Mouse (Mus musculus) limb, embryonic 13.5 days (tissue): ENCODE measurements around the gene Vps50. TPM values are rescaled to one million over a fixed set of nuclear protein-coding genes. Genes with fewer than 3 reads are reported as not detected.

ENCODE experiments used
- ATAC-seq: fragments of 200-750 bp; cut with Nextera tagmentation; 2 replicates; pipeline ENCODE4 v1.8.0; 2017; ENCODE audit warnings: low read depth, moderate number of reproducible peaks, moderate TSS enrichment; ENCODE audit not compliant: low FRiP score
- H3K27ac ChIP-seq: fragments of 300-500 bp; sonication (generic); 2 replicates; pipeline ENCODE4 v1.5.1; 2015; ENCODE audit warnings: inconsistent platforms, mild to moderate bottlenecking, moderate library complexity
- H3K27me3 ChIP-seq: fragments of 300-500 bp; sonication (generic); 2 replicates; pipeline ENCODE4 v1.6.1; 2015; ENCODE audit warnings: mild to moderate bottlenecking, inconsistent platforms
- H3K36me3 ChIP-seq: fragments of 300-500 bp; sonication (generic); 2 replicates; pipeline ENCODE4 v1.6.1; 2015; ENCODE audit warnings: inconsistent platforms, mild to moderate bottlenecking, moderate library complexity
- H3K4me1 ChIP-seq: fragments of 300-500 bp; sonication (generic); 2 replicates; pipeline ENCODE4 v1.6.1; 2015; ENCODE audit warnings: inconsistent platforms
- H3K4me2 ChIP-seq: fragments of 300-500 bp; sonication (generic); replicated peaks from 2 replicates; pipeline ENCODE4 v1.6.1; 2015; ENCODE audit warnings: inconsistent platforms, mild to moderate bottlenecking, moderate library complexity
- H3K4me3 ChIP-seq: fragments of 300-500 bp; sonication (generic); 2 replicates; pipeline ENCODE4 v1.5.1; 2015; ENCODE audit warnings: moderate library complexity, mild to moderate bottlenecking, inconsistent platforms
- H3K9ac ChIP-seq: fragments of 300-500 bp; sonication (generic); 2 replicates; pipeline ENCODE4 v1.6.1; 2015; ENCODE audit warnings: mild to moderate bottlenecking, inconsistent platforms
- H3K9me3 ChIP-seq: fragments of 300-500 bp; sonication (generic); 2 replicates; pipeline ENCODE4 v1.6.1; 2016; ENCODE audit warnings: inconsistent platforms
- WGBS: fragments of 180-500 bp; shearing (Covaris S2); methylation state at CpG from one replicate; pipeline ENCODE4 v1.1.7; 2015; 5-methylcytosine and 5-hydroxymethylcytosine counted together
- polyA plus RNA-seq: library from polyadenylated mRNA; unstranded; fragments of >200 nt; fragmentation: Nextera tagmentation; extraction: Ambion mirVana; gene quantifications from 2 replicates; pipeline ENCODE4 v1.2.1, GENCODE M21; 2015

Gene Vps50
- 32.5 and 34.0 TPM in 2 replicates for polyA plus RNA-seq

DNA sequence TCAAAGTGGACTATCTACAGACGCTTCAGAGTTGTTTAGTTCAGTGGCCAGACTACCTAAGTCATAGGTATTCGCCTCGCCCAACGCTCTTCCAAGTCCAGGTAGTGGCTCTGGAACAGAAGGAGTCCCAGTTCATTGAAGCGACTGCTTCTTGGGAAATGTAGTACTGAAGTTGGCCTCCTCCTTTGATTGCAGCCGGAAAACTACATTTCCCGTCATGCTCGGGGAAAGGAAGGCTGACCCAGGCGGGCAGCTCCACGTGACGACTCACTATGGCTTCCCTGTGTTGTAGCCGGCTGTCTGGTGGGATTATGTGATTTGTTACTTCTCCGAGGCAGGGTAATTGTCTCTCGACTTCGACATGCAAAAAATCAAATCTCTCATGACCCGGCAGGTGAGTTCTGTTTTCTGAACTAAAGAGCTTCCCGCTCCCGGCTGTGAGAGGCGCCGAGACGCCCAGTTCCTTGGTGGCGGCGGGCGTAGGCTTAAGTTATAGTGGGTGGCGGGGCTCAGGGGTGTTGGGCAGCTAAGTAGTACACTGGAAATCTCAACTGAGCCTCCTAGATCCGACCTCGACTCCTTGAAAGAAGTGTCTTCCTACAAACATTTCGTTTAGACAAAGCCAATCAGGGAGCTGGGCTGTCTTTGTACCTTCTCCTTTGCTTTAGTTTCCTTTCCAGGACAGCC lies at the start of gene Vps50, which contains the start of gene Hepacam2:
Vps50 (plus strand) TSS at position 221 of the 687 bp plus-strand sequence.
Hepacam2 (minus strand) TSS at position 137 of the 687 bp plus-strand sequence.
- Histone ChIP-seq H3K36me3 (no peaks in the 10 kb centered on the region), H3K9me3 (no peaks in the 10 kb centered on the region), H3K4me2 (peak within 1 kb of the TSS; percentile 68), H3K4me3 (peak within 1 kb of the TSS; percentile 83), H3K27ac (no peak within 1 kb of the TSS), H3K27me3 (0 out of 2 replicates have a peak, but pooled peaks cover 2% of the 10 kb centered on the region), H3K9ac (peak within 1 kb of the TSS; percentile 78), H3K4me1 (peaks cover 3% of the 10 kb centered on the region; the same call in 1 of the 2 replicates)
- WGBS = 1% methylated on average over 28 of the region's 28 CpGs
- ATAC-seq = peak; percentile 99

DNA sequence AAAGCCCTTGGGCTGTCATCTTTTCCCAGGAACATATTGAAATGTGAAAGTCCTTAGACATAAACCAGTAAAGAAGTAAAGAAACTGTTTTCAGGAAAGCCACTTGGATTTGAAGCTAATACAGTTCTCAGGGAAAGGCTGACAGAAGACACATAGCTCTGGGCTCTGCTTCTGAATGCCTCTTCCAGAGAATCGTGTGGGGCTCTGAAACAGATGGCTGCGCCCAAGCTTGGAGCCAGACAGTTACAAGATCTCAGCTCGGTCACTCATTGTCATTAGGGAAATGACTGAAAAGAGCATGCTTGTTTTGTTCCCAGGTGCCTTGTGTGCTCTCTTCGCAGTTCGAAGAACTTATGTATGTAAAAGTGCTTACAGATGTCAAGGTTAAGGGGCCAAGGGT lies 43.8 kb upstream of the Vps50 start:
- Histone ChIP-seq H3K27ac (no peak overlapping the region), H3K4me3 (no peak overlapping the region), H3K9ac (no peak overlapping the region), H3K36me3 (no peaks in the 10 kb centered on the region), H3K4me1 (no peaks in the 10 kb centered on the region), H3K4me2 (no peak overlapping the region), H3K27me3 (no peaks in the 10 kb centered on the region), H3K9me3 (no peaks in the 10 kb centered on the region)
- WGBS = 28% methylated on average over 5 of the region's 5 CpGs
- no peak for ATAC-seq

GRCm38 (mm10) chr6:3455944-3456536 lies 42.1 kb upstream of the Vps50 start:
- no peak for ATAC-seq
- no peak overlapping the region for H3K9ac ChIP-seq
- no peaks in the 10 kb centered on the region for H3K27me3 ChIP-seq
- H3K9me3 ChIP-seq = no peaks in the 10 kb centered on the region
- no peak overlapping the region for H3K27ac ChIP-seq
- 63% methylated on average over 11 of the region's 11 CpGs for WGBS
- no peak overlapping the region for H3K4me3 ChIP-seq
- H3K4me2 ChIP-seq = no peak overlapping the region
- H3K4me1 ChIP-seq = no peaks in the 10 kb centered on the region
- H3K36me3 ChIP-seq = no peaks in the 10 kb centered on the region

GRCm38 (mm10) chr6:3463026-3463425 lies 35.2 kb upstream of the Vps50 start:
- no peaks in the 10 kb centered on the region for H3K27me3 ChIP-seq
- no peak for ATAC-seq
- H3K9ac ChIP-seq = no peak overlapping the region
- no peak overlapping the region for H3K4me2 ChIP-seq
- WGBS = 65% methylated on average over 6 of the region's 6 CpGs
- H3K4me3 ChIP-seq = no peak overlapping the region
- H3K4me1 ChIP-seq = no peaks in the 10 kb centered on the region
- H3K27ac ChIP-seq = no peak overlapping the region
- no peaks in the 10 kb centered on the region for H3K36me3 ChIP-seq
- no peaks in the 10 kb centered on the region for H3K9me3 ChIP-seq

DNA sequence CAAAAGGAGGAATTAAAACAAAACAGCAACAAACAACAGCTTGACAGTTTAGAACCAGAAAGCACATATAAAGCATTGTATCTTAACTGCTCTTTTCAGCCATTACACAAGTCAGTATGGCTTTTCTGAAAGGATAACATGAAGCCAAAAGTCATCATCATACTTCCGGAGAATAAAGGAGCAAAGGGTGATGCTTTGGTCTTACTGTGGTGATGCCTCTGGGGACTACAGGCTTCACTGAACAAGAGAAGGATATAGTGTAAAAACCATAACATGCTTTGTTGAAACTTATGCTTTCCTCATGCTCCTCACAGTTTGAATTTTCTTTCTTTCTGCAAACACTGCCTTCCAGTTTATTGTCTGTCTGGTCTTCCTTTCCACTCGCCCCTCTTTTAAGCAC lies 34.6 kb upstream of the Vps50 start:
- no peak for ATAC-seq
- Histone ChIP-seq H3K4me3 (no peak overlapping the region), H3K9me3 (no peaks in the 10 kb centered on the region), H3K36me3 (no peaks in the 10 kb centered on the region), H3K9ac (no peak overlapping the region), H3K27me3 (no peaks in the 10 kb centered on the region), H3K27ac (no peak overlapping the region), H3K4me1 (no peaks in the 10 kb centered on the region), H3K4me2 (no peak overlapping the region)
- WGBS = 65% methylated on average over 2 of the region's 2 CpGs

- 52% methylated on average over 1 of the region's 1 CpGs for WGBS
- Histone ChIP-seq H3K9ac (no peak overlapping the region), H3K27ac (no peak overlapping the region), H3K4me1 (no peaks in the 10 kb centered on the region), H3K36me3 (no peaks in the 10 kb centered on the region), H3K27me3 (no peaks in the 10 kb centered on the region), H3K4me2 (no peak overlapping the region), H3K4me3 (no peak overlapping the region), H3K9me3 (no peaks in the 10 kb centered on the region)
- no peak for ATAC-seq
These were observed 29.6 kb upstream of the Vps50 start for GRCm38 (mm10) chr6:3468627-3469026.

DNA sequence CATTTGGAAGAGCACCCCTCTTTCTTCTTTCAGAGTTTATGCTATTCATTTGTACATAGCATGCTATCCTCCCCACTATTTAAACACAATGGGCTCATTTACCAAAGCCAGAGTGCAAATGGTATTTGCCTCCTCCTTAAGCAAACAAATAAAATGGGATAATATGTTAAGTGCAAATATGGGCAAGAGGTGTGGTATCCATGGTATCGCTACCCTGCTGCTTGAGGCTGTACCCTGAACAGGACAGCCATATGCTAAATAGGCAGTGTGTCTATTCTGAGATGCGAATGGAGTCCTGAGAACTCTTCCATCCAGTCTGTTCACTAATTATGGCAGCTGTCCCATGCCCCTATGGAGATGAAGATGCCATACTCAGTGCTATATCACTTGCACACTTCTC lies 27.5 kb upstream of the Vps50 start:
- Histone ChIP-seq H3K27ac (no peak overlapping the region), H3K4me2 (no peak overlapping the region), H3K9me3 (no peaks in the 10 kb centered on the region), H3K4me3 (no peak overlapping the region), H3K36me3 (no peaks in the 10 kb centered on the region), H3K4me1 (no peaks in the 10 kb centered on the region), H3K9ac (no peak overlapping the region), H3K27me3 (no peaks in the 10 kb centered on the region)
- ATAC-seq = no peak
- 85% methylated on average over 2 of the region's 2 CpGs for WGBS

DNA sequence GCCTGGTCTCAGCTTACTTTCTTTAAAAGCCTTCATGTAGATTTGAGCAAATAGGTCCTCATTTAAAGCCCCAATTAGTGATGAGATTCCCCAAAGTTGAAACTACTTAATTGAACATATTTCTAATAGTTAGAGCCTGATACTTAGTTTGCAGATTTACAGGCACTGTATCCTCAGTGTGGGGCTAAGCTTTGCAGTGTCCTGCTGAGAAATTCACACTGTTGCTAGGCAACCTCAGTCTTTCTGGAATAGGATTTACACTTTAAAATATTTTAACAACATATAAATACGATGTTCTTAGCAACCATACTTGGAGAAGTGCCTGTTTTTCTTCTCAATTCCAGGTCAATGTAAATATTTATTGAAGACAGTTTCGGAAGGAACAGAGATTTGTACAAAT lies 21.9 kb upstream of the Vps50 start:
- no peaks in the 10 kb centered on the region for H3K4me1 ChIP-seq
- H3K27ac ChIP-seq = no peak overlapping the region
- no peak overlapping the region for H3K4me2 ChIP-seq
- ATAC-seq = no peak
- H3K9me3 ChIP-seq = no peaks in the 10 kb centered on the region
- WGBS = 49% methylated on average over 2 of the region's 2 CpGs
- H3K4me3 ChIP-seq = no peak overlapping the region
- H3K9ac ChIP-seq = no peak overlapping the region
- H3K27me3 ChIP-seq = no peaks in the 10 kb centered on the region
- H3K36me3 ChIP-seq = no peaks in the 10 kb centered on the region

DNA sequence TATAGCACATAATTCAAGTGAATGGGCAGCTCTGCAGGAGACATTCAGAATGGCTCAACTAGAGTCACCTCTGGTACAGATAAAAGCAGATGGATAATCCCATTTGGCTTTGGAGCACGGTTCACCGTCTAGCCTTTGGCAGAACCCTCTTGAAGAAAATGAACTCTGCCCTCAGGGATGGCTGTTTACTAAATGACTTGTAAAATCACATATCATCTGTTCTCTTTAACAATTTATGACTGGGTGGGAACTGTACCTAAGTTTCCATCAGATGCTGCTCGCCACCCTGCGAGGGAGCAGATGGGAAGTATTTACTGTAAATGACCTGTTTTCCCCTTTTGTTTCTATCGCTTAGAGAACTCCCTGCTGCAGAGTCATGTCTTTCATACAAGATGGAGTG lies 18.3 kb upstream of the Vps50 start:
- H3K4me1 ChIP-seq = no peaks in the 10 kb centered on the region
- H3K9me3 ChIP-seq = no peaks in the 10 kb centered on the region
- H3K4me3 ChIP-seq = no peak overlapping the region
- H3K27me3 ChIP-seq = no peaks in the 10 kb centered on the region
- H3K9ac ChIP-seq = no peak overlapping the region
- no peak overlapping the region for H3K27ac ChIP-seq
- H3K4me2 ChIP-seq = no peak overlapping the region
- ATAC-seq = no peak
- WGBS = 48% methylated on average over 5 of the region's 5 CpGs
- no peaks in the 10 kb centered on the region for H3K36me3 ChIP-seq

DNA sequence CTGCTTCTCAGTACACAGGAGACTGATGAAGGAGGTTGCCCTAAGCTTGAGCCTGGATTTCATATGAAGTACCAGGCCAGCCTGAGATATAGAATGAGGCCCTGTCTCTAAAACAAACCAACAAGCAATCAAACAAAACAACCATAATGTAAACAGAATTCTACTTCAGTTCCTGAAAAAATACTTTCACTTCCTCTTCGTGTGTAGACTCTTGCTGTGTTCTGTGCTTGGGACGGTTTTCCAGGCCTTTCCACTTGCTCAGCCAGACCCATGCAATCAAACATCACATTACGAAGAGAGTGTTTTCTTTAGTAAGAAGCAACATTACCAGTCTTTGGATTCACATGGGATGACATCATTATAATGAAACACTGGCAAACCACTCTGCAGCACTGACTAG lies 16.5 kb upstream of the Vps50 start:
- no peak overlapping the region for H3K27ac ChIP-seq
- H3K4me3 ChIP-seq = no peak overlapping the region
- H3K36me3 ChIP-seq = no peaks in the 10 kb centered on the region
- H3K9me3 ChIP-seq = no peaks in the 10 kb centered on the region
- no peak overlapping the region for H3K4me2 ChIP-seq
- no peak overlapping the region for H3K9ac ChIP-seq
- 83% methylated on average over 3 of the region's 3 CpGs for WGBS
- no peak for ATAC-seq
- H3K4me1 ChIP-seq = no peaks in the 10 kb centered on the region
- H3K27me3 ChIP-seq = no peaks in the 10 kb centered on the region

GRCm38 (mm10) chr6:3485133-3485532 lies 13.0 kb upstream of the Vps50 start:
- H3K9me3 ChIP-seq = no peaks in the 10 kb centered on the region
- no peak overlapping the region for H3K27ac ChIP-seq
- no peaks in the 10 kb centered on the region for H3K27me3 ChIP-seq
- WGBS = 84% methylated on average over 3 of the region's 3 CpGs
- no peak for ATAC-seq
- no peak overlapping the region for H3K4me2 ChIP-seq
- no peak overlapping the region for H3K4me3 ChIP-seq
- no peaks in the 10 kb centered on the region for H3K4me1 ChIP-seq
- H3K36me3 ChIP-seq = no peaks in the 10 kb centered on the region
- no peak overlapping the region for H3K9ac ChIP-seq

DNA sequence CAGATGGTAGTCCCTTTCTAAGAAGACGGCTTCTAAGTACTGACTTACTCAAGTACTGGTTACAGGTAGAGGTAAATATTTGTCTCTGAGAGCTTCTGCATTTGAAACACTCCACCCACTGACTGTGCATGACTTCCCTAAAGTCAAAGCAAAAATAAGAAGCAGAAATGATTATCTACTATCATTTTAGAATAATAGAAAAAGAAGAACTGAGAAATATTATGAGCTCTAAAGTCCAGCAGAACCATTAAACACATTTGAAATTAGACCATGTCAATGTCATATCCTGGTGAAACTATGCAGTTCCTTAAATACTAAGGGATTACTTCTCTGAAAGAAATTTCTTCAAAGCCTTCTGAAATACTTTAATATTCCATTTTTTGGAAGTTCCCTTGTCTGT lies 10.8 kb upstream of the Vps50 start:
- Histone ChIP-seq H3K9me3 (no peaks in the 10 kb centered on the region), H3K4me3 (no peak overlapping the region), H3K36me3 (no peaks in the 10 kb centered on the region), H3K9ac (no peak overlapping the region), H3K27ac (no peak overlapping the region), H3K4me2 (no peak overlapping the region), H3K27me3 (no peaks in the 10 kb centered on the region), H3K4me1 (no peaks in the 10 kb centered on the region)
- WGBS = 90% methylated on average over 1 of the region's 1 CpGs
- ATAC-seq = no peak

DNA sequence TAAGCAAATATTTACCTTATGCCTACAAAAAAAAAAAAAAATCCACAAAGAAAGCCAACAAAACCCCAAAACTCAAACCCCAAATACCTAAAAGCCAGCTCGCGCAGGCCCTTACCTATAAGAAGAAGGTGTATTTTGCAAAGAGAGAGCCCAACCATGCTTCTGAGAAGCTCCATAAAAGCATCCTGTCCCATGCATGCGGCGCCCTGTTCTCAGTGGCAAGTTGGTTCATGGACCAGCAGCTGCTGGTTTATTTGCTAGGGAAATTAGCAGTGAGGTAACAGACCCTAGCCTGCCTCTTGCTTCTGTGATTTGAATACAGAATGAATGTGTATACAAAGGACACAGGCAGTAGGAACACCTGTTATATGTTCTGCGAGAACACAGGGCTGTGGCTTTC lies 3.9 kb upstream of the Vps50 start:
- Histone ChIP-seq H3K9me3 (no peaks in the 10 kb centered on the region), H3K27ac (no peak overlapping the region), H3K4me2 (no peak overlapping the region), H3K27me3 (0 out of 2 replicates have a peak, but pooled peaks cover 2% of the 10 kb centered on the region), H3K9ac (no peak overlapping the region), H3K4me1 (no peaks in the 10 kb centered on the region; the same call in 1 of the 2 replicates), H3K4me3 (no peak overlapping the region), H3K36me3 (no peaks in the 10 kb centered on the region)
- no peak for ATAC-seq
- WGBS = 80% methylated on average over 5 of the region's 5 CpGs
